Mouse (Mus musculus) bone marrow, adult 2 months (tissue): ENCODE results near the gene Setd5. TPM values are rescaled to one million over a fixed set of nuclear protein-coding genes. Genes with fewer than 3 reads are reported as not detected.

Experiments used
- H3K27ac ChIP-seq: fragments of 200-500 bp; 2 replicates; pipeline ENCODE4 v1.5.1; 2012; ENCODE audit warnings: low read depth, mild to moderate bottlenecking, control low read depth, inconsistent platforms, low read length; ENCODE audit not compliant: control insufficient read depth, poor library complexity, insufficient read depth
- H3K4me1 ChIP-seq: fragments of 200-500 bp; 2 replicates; pipeline ENCODE4 v1.6.1; 2011; ENCODE audit warnings: low read length; ENCODE audit not compliant: control insufficient read depth, insufficient read depth
- H3K4me3 ChIP-seq: fragments of 200-500 bp; replicated peaks from 2 replicates; pipeline ENCODE3; 2011; ENCODE audit warnings: mild to moderate bottlenecking, low read depth, low read length, control low read depth; ENCODE audit not compliant: control insufficient read depth
- CTCF ChIP-seq: fragments of 200-500 bp; IDR thresholded peaks from 2 replicates; pipeline ENCODE4 v1.5.1; 2011; ENCODE audit warnings: low read length, control low read depth; ENCODE audit not compliant: control insufficient read depth, insufficient read depth
- POLR2A ChIP-seq: fragments of 200-500 bp; IDR thresholded peaks from 2 replicates; pipeline ENCODE4 v1.6.1; 2011; ENCODE audit warnings: low read depth, mild to moderate bottlenecking, control low read depth, low read length, borderline replicate concordance; ENCODE audit not compliant: control insufficient read depth
- WGBS: fragments of 180-500 bp; shearing (Covaris S2); methylation state at CpG from one replicate; pipeline ENCODE4 v1.1.7; 2018; 5-methylcytosine and 5-hydroxymethylcytosine counted together
- polyA plus RNA-seq: library from polyadenylated mRNA; stranded (reverse); fragments of >200 nt; gene quantifications from 2 replicates; pipeline ENCODE4 v1.2.4, GENCODE M21; 2011; ENCODE audit warnings: low replicate concordance; ENCODE audit not compliant: missing spikeins, insufficient read depth, insufficient read length

The Setd5 gene
- 25.6 and 45.1 TPM in 2 replicates for polyA plus RNA-seq

DNA sequence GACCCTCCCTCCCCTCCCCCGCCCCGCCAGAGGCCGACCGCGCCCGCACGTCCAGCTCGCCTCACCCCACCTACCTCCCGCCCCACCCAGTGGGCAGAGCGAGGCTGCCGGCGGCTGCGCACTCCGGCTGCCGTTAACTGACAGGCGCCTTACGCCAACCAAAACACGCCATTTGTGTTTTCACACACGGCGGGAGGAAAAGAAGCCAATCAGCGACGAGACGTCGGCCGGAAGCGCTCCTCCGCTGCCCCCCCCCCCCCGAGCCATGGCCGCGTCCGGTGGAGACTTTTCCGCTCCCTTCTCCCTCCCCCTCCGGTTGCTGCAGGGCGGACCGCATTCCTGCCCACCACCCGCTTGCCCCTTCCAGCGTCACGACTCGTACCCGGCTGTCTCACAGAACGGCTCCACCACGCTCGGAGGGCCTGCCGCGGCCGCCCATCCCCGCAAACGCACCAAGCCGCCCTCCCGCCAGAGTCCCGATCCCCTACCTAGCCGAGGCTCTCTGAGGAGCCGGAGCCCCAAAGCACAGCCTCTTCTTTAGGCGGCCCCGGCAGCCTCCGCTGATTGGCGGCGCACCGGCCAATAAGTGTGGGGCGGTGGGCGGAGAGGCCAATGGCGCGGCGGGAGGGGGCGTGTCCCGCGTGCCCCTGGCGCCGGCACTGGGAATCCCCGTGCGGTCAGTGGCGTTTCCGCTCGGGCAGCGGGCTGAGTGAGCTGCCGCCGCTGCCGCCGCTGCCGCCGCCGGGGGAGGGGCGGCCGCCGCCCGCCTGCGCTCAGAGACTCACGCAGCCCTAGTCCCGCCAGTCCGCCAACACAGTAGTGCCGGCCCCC is at the start of gene Setd5:
TSS of gene Setd5 (plus strand) at position 680 of the 831 bp plus-strand sequence.
- Histone ChIP-seq H3K4me3 (peak within 1 kb of the TSS; percentile 98), H3K27ac (peak within 1 kb of the TSS; percentile 100), H3K4me1 (no peaks in the 10 kb centered on the region)
- WGBS = under 1% methylated on average over 86 of the region's 91 CpGs
- TF ChIP-seq POLR2A = peak; percentile 96
- no peak for TF ChIP-seq CTCF

DNA sequence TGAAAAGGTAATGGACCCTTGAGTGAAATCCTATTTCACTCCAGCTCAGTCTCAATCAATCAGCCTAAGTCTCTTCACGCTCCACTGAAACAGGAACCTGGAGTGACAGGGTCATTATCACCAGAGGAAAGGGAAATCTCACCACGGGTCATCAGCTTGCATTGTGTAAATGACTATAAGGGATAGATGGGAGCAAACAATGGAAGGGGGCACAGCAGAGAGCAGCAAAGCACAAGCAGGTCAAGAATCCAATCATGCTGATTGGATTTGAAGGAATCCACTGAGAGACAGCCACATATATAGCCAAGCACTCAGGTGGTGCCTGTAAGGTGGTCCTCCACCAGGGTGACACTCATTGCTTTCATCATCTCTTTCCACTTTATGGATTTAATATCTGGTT is 49.7 kb upstream of the Setd5 start:
- WGBS = 29% methylated on average over 2 of the region's 2 CpGs
- Histone ChIP-seq H3K27ac (no peak overlapping the region), H3K4me1 (no peaks in the 10 kb centered on the region), H3K4me3 (no peak overlapping the region)
- TF ChIP-seq POLR2A (no peak), CTCF (no peak)

DNA sequence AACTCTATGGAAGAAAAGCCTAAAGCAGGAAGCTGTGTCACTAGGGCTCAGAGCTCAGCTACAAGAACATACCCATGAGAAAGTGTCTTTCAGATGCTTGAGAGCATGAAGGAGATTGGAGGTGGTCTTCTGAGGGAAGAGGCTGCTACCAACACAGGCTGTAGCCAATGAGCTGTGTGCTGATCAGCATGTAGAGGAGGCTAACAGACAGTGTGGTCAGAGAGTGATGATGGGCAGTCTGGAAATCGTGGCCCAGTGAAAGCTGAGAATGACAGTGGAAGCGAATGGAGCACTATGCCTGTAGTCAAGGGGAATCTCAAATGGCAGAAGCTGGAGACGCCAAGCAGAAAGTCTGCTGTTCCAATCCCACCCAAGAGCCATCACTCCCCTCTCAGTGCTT is 48.2 kb upstream of the Setd5 start:
- WGBS = 76% methylated on average over 3 of the region's 3 CpGs
- TF ChIP-seq POLR2A (no peak), CTCF (no peak)
- no peak overlapping the region for H3K27ac ChIP-seq

DNA sequence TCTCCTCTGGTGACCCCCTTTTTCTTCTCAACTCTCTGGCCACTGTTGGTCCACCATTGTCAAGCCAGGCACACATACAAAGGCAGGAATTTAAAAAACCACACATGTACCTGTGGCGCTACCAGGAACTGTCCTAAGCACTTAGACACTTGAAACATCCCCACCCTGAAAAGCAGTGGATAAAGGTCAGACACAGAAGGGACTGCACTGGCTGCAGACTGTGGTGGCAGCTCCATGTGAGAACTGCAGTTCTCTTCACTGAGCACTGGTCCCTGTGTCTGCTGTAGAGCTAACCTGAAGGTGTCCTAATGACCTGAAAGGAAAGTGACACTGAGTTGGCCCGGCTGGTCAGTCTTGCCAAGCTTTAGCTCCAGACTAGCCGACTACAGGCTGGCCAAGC is 46.6 kb upstream of the Setd5 start:
- no peak overlapping the region for H3K27ac ChIP-seq
- TF ChIP-seq CTCF (no peak), POLR2A (no peak)
- no peak overlapping the region for H3K4me3 ChIP-seq
- 74% methylated on average over 3 of the region's 3 CpGs for WGBS
- no peaks in the 10 kb centered on the region for H3K4me1 ChIP-seq

More for the DNA sequence above, 48.2 kb upstream of the Setd5 start:
- H3K4me1 ChIP-seq = no peaks in the 10 kb centered on the region
- no peak overlapping the region for H3K4me3 ChIP-seq

DNA sequence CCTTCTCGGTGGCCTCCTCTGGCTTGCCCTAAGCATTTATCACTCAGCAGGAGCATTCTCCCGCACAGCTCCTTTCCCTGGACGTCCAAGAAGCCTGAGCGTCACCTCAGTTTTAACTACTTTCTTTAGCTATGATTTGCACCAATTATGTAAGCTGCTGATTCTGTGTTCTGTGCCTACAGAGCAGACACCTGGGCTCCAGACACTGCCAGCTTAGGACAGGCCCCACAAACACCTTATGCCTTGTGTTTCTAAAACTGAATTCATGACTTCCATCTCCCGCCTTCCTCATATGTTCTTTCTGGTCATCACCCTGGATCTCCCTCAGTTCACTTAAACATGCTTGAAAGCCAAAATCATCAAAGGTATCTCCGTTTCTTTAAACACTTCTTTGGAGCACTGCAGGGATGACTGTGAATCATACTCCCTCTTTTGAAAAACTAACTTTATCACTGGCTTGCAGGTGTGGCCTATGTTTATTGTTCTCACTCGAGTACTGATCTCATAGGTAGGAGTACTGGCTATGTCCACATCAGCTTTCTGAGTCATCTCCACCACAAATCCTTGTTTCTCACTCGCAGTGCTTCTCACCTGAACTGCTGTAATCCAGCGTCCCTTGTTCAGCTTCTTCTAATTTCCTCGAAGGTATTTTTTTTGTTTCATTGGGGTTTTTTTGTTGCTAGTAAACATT is 46.0 kb upstream of the Setd5 start:
- TF ChIP-seq CTCF = no peak
- no peak for TF ChIP-seq POLR2A
- WGBS = 79% methylated on average over 10 of the region's 10 CpGs

DNA sequence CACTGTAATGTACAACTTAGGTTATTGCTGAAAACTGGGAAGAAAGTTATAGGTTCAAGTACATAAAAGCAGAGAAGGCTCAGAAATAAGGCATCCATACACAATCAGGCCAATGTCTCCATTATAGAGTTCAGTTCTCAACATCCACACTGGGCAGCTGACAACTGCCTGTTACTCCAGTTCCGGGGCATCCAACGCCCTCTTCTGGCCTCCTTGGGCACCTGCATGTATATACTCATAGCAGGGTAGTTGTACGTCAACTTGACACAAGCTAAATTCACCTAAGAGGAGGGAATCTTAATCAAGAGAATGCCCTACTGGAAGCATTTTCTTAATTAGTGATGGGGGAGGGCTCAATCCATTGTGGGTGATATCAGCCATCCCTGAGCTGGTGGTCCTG is 45.0 kb upstream of the Setd5 start:
- 72% methylated on average over 3 of the region's 3 CpGs for WGBS
- Histone ChIP-seq H3K4me3 (no peak overlapping the region), H3K27ac (no peak overlapping the region), H3K4me1 (no peaks in the 10 kb centered on the region)
- TF ChIP-seq CTCF (no peak), POLR2A (no peak)

More for the DNA sequence above, 46.0 kb upstream of the Setd5 start:
- H3K4me1 ChIP-seq = no peaks in the 10 kb centered on the region
- H3K4me3 ChIP-seq = no peak overlapping the region
- no peak overlapping the region for H3K27ac ChIP-seq

DNA sequence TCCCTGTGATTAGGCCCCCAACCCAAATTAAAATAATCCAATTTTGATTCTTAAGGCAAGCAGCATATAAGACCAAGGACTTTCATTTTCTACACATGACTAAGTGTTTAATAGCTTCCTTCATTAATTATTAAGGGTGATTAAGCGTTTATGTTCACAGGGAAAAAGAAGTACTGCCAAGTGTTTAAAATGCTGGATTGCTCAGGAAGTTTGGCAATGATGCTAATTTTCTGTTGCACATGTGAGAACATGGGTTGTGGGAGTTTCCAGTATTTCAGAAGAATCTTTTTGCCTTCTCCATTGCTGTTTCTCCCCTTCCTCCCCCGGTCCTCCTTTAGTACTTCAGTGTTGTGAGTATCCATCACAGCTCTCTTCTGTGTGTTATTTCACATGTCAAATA is 44.0 kb upstream of the Setd5 start:
- Histone ChIP-seq H3K4me1 (no peaks in the 10 kb centered on the region), H3K27ac (no peak overlapping the region), H3K4me3 (no peak overlapping the region)
- WGBS = 65% methylated on average over 2 of the region's 2 CpGs
- TF ChIP-seq POLR2A = no peak
- no peak for TF ChIP-seq CTCF

DNA sequence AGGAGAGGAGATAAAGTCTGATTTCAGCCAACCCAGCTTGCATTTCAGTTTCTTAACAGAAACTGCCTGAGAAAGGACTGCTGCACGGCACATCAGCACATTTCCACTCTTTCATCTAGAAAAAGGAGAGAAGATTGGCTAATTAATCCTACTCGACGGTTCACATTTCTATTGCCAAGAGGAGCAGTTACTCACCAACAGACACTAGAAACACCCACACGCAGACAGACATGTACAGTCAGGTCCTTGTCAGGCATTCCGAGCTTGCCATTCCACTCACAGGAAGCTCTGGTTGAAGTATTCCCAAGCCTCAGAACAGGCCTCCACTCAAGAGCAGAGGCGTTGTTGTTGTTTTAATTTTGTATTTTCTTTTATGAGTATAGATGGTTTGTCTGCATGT is 42.7 kb upstream of the Setd5 start:
- 84% methylated on average over 6 of the region's 6 CpGs for WGBS
- Histone ChIP-seq H3K4me1 (no peaks in the 10 kb centered on the region; the same call in 1 of the 2 replicates), H3K27ac (no peak overlapping the region), H3K4me3 (no peak overlapping the region)
- TF ChIP-seq POLR2A (no peak), CTCF (no peak)
